Comparison of ENCODE assay signal across 24 mouse cellular contexts in genomic region chr5:101737341-101737740, GRCm38 (mm10). TPM values are rescaled to one million over a fixed set of nuclear protein-coding genes. Genes with fewer than 3 reads are reported as not detected.
DNase-seq lines count a peak whose midpoint lies in the region; TF ChIP-seq lines count a peak whose summit lies in the region.
"Had no signal": no experiment of that assay in that cellular context is flagged by ENCODE, and none has a peak within 500 bp of the region (broad histone marks: within the 10 kb centered on the region; RNA-seq: fewer than 3 reads in every experiment).

No protein-coding gene starts in this region.

- TF ChIP-seq CTCF in layer of hippocampus, adult 2 months (conservative IDR thresholded peaks at IDR 0.05) = no peak

- DNase-seq in layer of hippocampus, adult 2 months (ENCODE audit: low spot score in 2 of 2) = peak in 1 of 2 experiments; percentile 53
- DNase-seq in layer of hippocampus, adult 11-12 months (ENCODE audit: low spot score) = no peak
- peak; percentile 47 for DNase-seq in layer of hippocampus, adult 9-11 months
- DNase-seq in layer of hippocampus, postnatal 36 days = no peak
- DNase-seq in right cerebral cortex, adult 18-20 months = peak; percentile 15
- DNase-seq in right cerebral cortex, postnatal 14 days = no peak
- peak; percentile 75 for DNase-seq in telencephalon, adult 2 months (ENCODE audit: low read depth, low spot score)
- DNase-seq in adrenal gland, postnatal 25 days = no peak
- DNase-seq: adrenal gland, adult 2 months; adrenal gland, postnatal 10 days; adrenal gland, postnatal 36 days; cerebellum, adult 11 months; cerebellum, adult 18-20 months; cerebellum, adult 8-10 months; cerebellum, adult 9-11 months; cerebellum, postnatal 14 days; cerebellum, postnatal 36 days; embryo, embryonic 11 days had no signal

- peak overlapping the region; percentile 58; the same call in 1 of the 2 replicates for H3K27ac ChIP-seq in layer of hippocampus, adult 2 months
- H3K27ac ChIP-seq: embryonic facial prominence, embryonic 13.5 days; embryonic facial prominence, embryonic 15.5 days; forebrain, embryonic 10.5 days; forebrain, embryonic 12.5 days had no signal

- no peak overlapping the region for H3K4me3 ChIP-seq in layer of hippocampus, adult 2 months
- H3K4me3 ChIP-seq: embryonic facial prominence, embryonic 13.5 days; embryonic facial prominence, embryonic 15.5 days; erythroblast, embryonic 14.5 days; forebrain, embryonic 10.5 days; forebrain, embryonic 12.5 days had no signal

RNA-seq across cellular contexts. Expression of gene Cds1, which starts 27.6 kb away (rescaled TPM):
- 10 to 100 TPM; 58.4 to 60.3 TPM for total RNA-seq in layer of hippocampus, adult 2 months (2021)
- total RNA-seq in layer of hippocampus, postnatal 36 days (2021) = 10 to 100 TPM; 58.9 to 64.0 TPM
- 8.6 and 9.8 TPM in 2 replicates for total RNA-seq in adrenal gland, postnatal 25 days (2021)
- total RNA-seq: MEL had no signal

Comparison
In these comparisons a context has a peak if more than half of its experiments do, and no peak if none do; other contexts are left out.
1. DNase-seq: peak in layer of hippocampus, adult 9-11 months (single experiment), right cerebral cortex, adult 18-20 months (single experiment) and telencephalon, adult 2 months (single experiment); none in layer of hippocampus, adult 11-12 months (single experiment), layer of hippocampus, postnatal 36 days (0 of 2), right cerebral cortex, postnatal 14 days (single experiment) and adrenal gland, postnatal 25 days (single experiment).